Mouse (Mus musculus): Measurements from ENCODE around the gene Tesc.

DNA sequence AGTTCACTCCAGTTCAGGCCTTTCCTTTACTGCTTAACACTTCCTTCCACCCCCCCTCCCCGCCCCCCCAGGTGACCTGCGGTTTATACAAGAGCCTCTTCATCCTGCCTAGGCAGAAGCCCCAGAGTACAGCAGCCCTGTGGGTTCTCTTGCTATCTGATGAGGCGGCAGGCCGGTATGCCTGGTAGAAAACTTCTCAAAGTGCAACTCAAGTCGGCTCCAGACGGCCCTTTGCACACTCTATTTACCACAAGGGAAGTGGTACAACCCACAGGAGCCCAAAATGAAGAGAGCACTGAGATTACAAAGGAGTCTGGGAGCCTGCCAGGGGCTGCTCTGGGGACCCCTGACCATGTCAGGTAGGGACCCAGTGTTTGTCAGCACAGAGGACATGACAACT, 54.5 kb downstream of the Tesc start:
- TF ChIP-seq TAL1 (IDR thresholded peaks at IDR 0.05; ENCODE audit: low read length) (no peak), GATA1 (IDR thresholded peaks at IDR 0.05; ENCODE audit: low read length) (no peak)

Measured in erythroblast, embryonic 14.5 days (primary cell).